Mouse (Mus musculus): Measurements from ENCODE around the gene Gm8332.
"Not testable (repeated sequence)": the region's sequence is repeated elsewhere in the genome, so short reads cannot be mapped to it uniquely, and the experiment has no call there.

Gene Gm8332

DNA sequence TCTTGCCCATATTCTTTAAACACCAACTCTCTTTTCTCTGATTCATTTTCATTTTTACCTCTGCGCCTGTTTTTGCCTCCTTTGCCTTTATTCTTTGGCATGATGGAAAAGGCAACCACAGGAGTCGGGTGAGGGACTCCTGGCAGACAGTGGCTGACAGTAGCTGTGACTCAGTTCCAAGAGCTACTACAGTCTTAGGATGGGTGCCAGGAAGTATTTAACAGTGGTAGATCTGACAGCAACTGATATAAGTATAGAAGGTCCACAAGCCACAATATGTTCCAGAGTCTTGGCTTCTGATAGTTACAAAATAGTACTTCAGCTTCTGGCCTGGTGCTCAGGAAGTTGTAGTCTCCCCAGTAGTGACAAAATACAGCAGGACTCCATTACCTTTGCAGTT is at the start of gene Gm8332:
TSS of gene Gm8332 (minus strand) at position 101 of the 400 bp plus-strand sequence.
- DNase-seq, result not testable (repeated sequence)

DNA sequence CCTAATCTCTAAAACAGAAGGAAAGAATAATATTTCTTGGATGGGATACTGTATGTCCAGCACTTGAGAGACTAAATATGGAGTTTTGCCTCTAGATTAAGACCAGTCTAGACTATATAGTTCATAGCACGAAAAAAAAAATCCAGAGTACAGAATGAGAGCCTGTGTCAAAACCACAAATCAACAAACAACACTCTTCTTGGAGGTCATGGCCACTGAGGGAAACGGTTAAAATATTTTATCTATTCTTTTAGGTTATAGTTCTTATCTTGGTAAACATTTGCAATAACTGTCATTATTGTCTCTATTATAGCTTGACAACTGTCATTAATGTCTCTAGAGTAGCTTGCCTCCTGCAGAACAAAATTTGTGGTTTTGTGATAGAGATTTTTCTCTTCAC is 47.3 kb upstream of the Gm8332 start:
- not testable (repeated sequence) for DNase-seq

DNA sequence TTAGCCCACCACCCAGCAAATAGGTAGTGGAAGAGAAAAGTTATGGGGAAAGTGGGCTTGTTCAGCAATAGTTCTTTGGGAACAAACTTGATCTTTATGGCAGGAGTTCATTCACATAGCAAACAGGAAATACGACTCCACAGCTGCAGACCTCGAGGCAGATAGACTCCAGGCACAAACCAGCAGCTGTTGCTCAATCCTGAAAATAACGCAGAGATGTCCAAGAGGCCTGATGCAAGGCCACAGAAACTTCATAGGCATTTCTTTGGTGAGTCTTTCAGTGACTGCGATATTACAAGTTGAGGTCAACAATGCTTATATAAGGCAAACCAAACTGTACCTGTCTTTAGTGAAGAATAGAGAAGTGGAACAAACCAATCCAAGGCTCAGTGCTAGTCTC is 43.2 kb upstream of the Gm8332 start:
- DNase-seq, result not testable (repeated sequence)

DNA sequence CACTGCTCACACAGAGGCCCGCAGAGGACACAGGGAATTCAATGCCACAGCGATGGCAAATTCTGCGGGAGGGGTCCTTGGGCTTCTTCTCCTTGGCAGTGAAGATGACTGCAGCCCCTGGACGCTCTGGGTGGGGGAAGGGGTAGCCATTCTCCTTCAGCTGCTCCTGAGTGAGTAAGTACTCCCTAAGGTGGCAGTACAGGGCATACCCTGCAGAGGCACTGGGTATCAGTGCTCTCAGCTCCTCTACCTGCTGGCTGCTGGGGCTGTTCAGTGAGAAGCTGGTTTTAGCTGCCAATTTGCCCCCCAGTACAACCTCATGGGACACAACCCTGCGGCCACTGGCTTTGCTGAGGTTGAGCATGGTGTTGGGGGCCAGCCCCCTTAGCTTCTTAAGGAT is 35.3 kb upstream of the Gm8332 start:
- not testable (repeated sequence) for DNase-seq

DNA sequence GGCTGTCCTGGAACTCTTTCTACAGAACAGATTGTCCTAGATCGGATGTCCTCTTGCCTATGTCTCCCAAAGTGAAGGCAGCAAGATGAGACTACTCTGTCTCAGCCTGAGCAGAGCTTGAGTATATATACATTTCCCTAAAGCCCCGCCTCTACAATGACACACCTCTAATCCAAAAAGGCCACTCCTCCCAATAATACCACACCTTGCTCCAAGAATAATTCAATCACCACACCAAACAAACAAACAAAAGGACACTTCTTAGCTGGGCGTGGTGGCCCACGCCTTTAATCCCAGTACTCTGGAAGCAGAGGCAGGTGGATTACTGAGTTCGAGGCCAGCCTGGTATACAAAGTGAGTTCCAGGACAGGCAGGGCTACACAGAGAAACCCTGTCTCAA is 24.5 kb upstream of the Gm8332 start, which contains the start of gene Gm5662:
TSS of gene Gm5662 (minus strand) at position 101 of the 400 bp plus-strand sequence.
- not testable (repeated sequence) for DNase-seq

DNA sequence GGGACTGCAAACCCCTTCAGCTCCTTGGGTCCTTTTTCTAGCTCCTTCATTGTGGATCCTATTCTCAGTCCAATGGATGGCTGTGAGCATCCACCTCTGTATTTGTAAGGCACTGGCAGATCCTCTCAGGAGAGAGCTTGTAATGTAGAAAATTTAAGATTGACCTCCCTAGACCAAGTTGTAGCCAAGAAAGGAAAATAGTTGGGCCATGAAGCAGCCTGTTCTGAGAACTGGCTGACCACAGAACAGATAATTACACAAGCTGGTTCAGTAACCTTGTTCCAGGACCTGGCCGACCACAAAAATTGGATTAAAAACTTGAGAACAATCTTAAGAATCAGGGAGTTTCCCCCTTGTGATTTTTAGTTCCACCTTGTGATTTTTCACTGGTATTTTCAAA is 7.3 kb upstream of the Gm8332 start:
- DNase-seq, result no peak

DNA sequence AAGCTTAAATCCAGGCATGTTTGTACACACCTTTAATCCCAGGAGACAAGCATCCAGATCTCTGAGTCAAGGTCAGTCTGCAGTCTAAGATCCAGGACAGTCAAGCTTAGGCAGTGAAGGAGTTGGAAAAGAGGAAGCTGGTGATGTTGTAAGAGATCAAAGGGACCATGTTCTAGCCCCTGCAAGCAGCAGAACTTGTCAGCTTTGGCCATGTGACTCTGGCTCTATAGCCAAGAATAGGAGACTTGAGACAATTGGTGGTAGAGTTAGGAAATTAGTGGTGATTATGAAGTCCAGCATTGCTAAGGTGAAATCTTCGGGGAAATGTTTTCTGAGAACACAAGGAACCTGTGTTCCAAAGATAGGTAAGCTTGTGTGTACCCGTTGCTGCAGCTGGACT is 6.0 kb upstream of the Gm8332 start:
- not testable (repeated sequence) for DNase-seq

DNA sequence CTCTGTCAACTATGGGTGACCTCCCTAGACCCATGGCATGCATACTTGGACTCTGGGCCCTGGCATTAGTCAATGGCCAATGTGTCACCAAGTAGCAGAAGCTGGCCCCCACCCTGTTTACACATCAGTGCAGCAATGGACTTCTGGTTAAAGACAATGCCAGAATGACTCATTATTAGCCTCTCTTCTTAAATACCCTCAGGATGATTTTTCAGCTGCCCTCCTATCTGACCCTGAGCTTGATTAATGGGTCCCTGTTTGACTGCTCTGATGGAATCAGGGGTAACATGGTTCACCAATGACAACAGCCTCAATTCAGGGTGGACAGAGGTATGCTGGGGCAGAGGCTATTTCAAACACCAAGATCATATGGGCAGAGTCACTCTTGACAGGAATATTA is 4.1 kb downstream of the Gm8332 start:
- DNase-seq, result not testable (repeated sequence)

DNA sequence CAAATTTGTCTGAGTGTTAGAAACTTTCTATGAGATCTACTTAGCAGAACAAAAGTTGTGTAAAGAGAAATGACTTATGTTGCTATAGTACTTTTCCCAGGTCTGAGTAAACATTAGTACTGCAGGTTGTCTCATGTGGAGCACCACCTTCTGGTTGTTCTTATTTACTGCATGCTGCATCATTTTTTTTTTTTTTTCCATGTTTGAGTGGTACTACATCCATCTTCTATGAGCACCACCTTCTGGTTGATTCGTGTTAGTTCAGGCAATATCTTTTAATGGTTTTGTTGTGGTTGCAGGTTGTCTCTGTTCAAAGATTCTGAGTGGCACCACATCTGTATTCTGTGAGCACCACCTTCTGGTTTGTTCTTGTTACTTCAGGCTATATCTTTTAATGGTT is 7.0 kb downstream of the Gm8332 start:
- not testable (repeated sequence) for DNase-seq

DNA sequence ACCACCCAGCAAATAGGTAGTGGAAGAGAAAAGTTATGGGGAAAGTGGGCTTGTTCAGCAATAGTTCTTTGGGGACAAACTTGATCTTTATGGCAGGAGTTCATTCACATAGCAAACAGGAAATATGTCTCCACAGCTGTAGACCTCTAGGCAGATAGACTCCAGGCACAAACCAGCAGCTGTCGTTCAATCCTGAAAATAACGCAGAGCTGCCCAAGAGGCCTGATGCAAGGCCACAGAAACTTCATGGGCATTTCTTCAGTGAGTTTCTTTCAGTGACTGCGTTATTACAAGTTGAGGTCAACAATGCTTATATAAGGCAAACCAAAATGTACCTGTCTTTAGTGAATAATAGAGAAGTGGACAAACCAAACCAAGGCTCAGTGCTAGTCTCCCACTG is 30.5 kb downstream of the Gm8332 start:
- DNase-seq, result no peak

DNA sequence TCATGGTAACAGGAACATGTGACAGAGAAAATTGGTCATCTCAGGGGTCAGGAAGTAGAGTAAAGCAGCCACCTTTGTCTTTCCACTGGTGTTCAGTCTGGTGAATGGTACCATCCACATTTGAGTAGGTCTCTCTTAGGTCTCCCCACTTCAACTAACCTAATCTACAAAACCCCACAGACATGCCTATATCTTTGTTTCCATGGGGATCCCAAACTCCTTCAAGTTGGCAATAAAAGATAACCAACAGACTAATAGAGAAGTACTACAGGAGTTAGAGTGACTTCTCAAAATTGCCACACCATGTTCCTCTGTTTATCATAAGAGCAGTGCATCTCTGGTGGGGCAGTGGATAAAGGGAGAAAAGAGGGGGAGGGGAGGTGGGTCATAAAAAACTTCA is 31.8 kb downstream of the Gm8332 start:
- not testable (repeated sequence) for DNase-seq

DNA sequence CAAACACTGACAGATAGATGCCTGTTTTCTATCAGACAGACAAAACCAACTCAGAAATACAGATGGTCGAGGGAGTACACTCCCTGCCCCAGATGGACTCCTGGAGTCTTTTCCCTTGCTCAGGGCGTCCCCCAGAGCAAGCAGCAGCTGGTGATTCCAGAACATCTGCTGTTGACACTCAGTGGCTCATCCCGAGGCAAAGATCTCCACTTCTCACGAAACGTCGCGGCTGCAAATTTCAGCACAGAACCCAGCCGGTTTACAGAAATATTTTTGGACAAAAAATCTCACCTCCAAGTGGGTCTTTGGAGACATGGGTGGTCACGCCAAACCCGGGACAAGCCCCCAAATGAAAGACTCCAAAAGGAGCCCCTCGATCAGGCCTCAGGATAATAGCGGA is 35.3 kb downstream of the Gm8332 start:
- DNase-seq, result no peak

DNA sequence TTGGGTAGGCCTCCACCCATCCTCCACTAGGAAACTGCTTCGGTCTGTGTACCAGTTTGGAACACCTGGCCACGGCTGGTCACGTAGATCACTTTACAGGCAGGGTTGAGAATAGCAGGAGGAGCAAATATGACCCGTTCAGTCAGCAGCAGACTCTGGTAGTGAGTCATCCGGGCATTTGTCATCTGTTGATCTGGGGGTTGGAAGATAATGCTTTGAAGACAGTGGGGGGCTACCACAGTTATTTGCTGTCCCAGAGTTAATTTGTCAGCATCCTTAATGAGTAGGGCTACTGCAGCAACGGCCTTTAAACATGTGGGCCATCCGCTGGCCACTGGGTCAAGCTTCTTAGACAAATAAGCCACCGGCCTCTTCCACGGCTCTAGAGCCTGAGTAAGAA is 38.4 kb downstream of the Gm8332 start:
- DNase-seq, result not testable (repeated sequence)

DNA sequence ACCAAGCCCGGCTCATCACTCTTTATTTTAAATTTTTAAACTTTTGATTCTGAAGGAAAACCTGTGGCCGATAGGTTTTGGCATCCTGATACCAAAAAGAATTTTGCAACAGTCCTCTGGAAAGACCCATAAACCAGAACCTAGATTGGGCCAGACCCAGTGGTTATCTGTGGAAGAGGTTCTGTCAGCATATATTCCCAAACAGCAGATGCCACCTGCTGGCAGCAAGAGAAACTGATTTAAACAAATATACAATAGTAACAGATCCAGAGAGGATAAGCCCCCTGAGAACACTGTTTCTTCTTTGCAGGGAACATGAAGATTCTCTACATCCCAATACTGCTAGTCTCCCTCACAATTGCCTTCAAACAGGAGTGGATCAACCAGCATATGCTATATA is 47.0 kb downstream of the Gm8332 start:
- no peak for DNase-seq

Data from lung, postnatal 36 days (tissue).